In genomic region chr3:80913111-80913778, GRCm38 (mm10) we compare ENCODE assay signal across 8 mouse cellular contexts. TPM values are rescaled to one million over a fixed set of nuclear protein-coding genes. Genes with fewer than 3 reads are reported as not detected.
DNase-seq lines count a peak whose midpoint lies in the region; ATAC-seq and TF ChIP-seq lines count a peak whose summit lies in the region.

Gene Glrb (minus strand): TSS chr3:80913660.

- no peak within 1 kb of the TSS for H3K27ac ChIP-seq in liver, postnatal 0 days (ENCODE audit: low read depth)

- no peak for TF ChIP-seq CTCF in liver, postnatal 0 days (IDR thresholded peaks at IDR 0.05; ENCODE audit: low read depth)

- H3K36me3 ChIP-seq in liver, postnatal 0 days (replicated peaks; ENCODE audit: insufficient read depth, low read length) = no peaks in the 10 kb centered on the region

- H3K4me2 ChIP-seq in liver, postnatal 0 days (ENCODE audit: low read depth, low read length) = peak within 1 kb of the TSS; percentile 74

- no peak within 1 kb of the TSS for H3K9ac ChIP-seq in liver, postnatal 0 days (replicated peaks)

- WGBS in liver, postnatal 0 days (ENCODE audit: insufficient replicate concordance) = under 1% methylated on average over 54 of the region's 76 CpGs

- peak; percentile 6 for DNase-seq in thymus, postnatal 14 days
- DNase-seq in thymus, adult 18-20 months = no peak
- peak; percentile 83 to 89 for DNase-seq in cerebellum, postnatal 25 days
- peak; percentile 66 to 75 for DNase-seq in frontal cortex, postnatal 36 days (ENCODE audit: low spot score in 2 of 2)
- DNase-seq in kidney, postnatal 4 days = peak; percentile 53 to 64
- DNase-seq in liver, postnatal 0 days = peak; percentile 17
- peak; percentile 73 for DNase-seq in right cerebral cortex, postnatal 14 days

- H3K4me3 ChIP-seq in liver, postnatal 0 days (ENCODE audit: low read depth, low read length) = peak within 1 kb of the TSS; percentile 47

- H3K27me3 ChIP-seq in liver, postnatal 0 days (ENCODE audit: insufficient read depth, low read length) = peaks cover 20% of the 10 kb centered on the region

- ATAC-seq in liver, postnatal 0 days = no peak
- no peak for ATAC-seq in monocyte, adult 5-6 weeks (replicated peaks; ENCODE audit: insufficient number of reproducible peaks, low FRiP score, low TSS enrichment, poor library complexity, severe bottlenecking)

- no peaks in the 10 kb centered on the region for H3K4me1 ChIP-seq in liver, postnatal 0 days (ENCODE audit: insufficient read depth)

- H3K9me3 ChIP-seq in liver, postnatal 0 days (ENCODE audit: low read length) = no peaks in the 10 kb centered on the region

- no peak for TF ChIP-seq EP300 in liver, postnatal 0 days (IDR thresholded peaks at IDR 0.05; ENCODE audit: low read depth)

RNA-seq across cellular contexts. Expression of gene Glrb, which starts in this region (rescaled TPM):
- polyA plus RNA-seq in liver, postnatal 0 days (2015; fragmentation: Nextera tagmentation; extraction: Ambion mirVana) = 0.04 and 0.05 TPM in 2 replicates
- not detected in 3 replicates for total RNA-seq in monocyte, adult 5-6 weeks (2017)

Comparison
In these comparisons a context has a peak if more than half of its experiments do, and no peak if none do; other contexts are left out.
1. DNase-seq: peak in thymus, postnatal 14 days (single experiment), cerebellum, postnatal 25 days (2 of 2), frontal cortex, postnatal 36 days (2 of 2), kidney, postnatal 4 days (2 of 2) and right cerebral cortex, postnatal 14 days (single experiment); none in thymus, adult 18-20 months (0 of 2).
2. Peak in DNase-seq, H3K4me3 ChIP-seq and H3K4me2 ChIP-seq in liver, postnatal 0 days; RNA of the gene not detected or under 1 TPM.